Mouse (Mus musculus) liver, embryonic 11.5 days (tissue): ENCODE results near the gene Homez. TPM values are rescaled to one million over a fixed set of nuclear protein-coding genes. Genes with fewer than 3 reads are reported as not detected.

Experiments used
- polyA plus RNA-seq: library from polyadenylated mRNA; unstranded; fragments of >200 nt; fragmentation: Nextera tagmentation; extraction: Ambion mirVana; gene quantifications from 2 replicates; pipeline ENCODE4 v1.2.1, GENCODE M21; 2014

Homez gene
- polyA plus RNA-seq, 1 experiment from 2014 or later, result 5.5 TPM

Other genes starting within 250 kb of the Homez start
- not detected in 2 replicates for gene Psmb11, start 249.5 kb downstream of the Homez start, polyA plus RNA-seq
- not detected in 2 replicates for gene Gm17606, start 230.0 kb downstream of the Homez start, polyA plus RNA-seq
- 1.7 and 1.9 TPM in 2 replicates for gene Cdh24, start 229.6 kb downstream of the Homez start, polyA plus RNA-seq
- gene 1700123O20Rik, start 184.7 kb downstream of the Homez start, polyA plus RNA-seq, result 76.1 and 81.1 TPM in 2 replicates
- 98.8 and 109 TPM in 2 replicates for gene Acin1, start 184.0 kb downstream of the Homez start, polyA plus RNA-seq
- gene Gm29776, start 172.1 kb downstream of the Homez start, polyA plus RNA-seq, result 0.07 TPM in 1 of 2 replicates, not detected in the other
- 2.0 and 3.1 TPM in 2 replicates for gene Cebpe, start 158.8 kb downstream of the Homez start, polyA plus RNA-seq
- 6.8 and 7.1 TPM in 2 replicates for gene Slc7a8, start 89.0 kb downstream of the Homez start, polyA plus RNA-seq
- not detected in 2 replicates for gene Rnf212b, start 56.8 kb downstream of the Homez start, polyA plus RNA-seq
- gene Ppp1r3e, start 6.6 kb upstream of the Homez start, polyA plus RNA-seq, result 1.1 and 2.1 TPM in 2 replicates
- 2.0 and 2.1 TPM in 2 replicates for gene Bcl2l2, start 12.4 kb upstream of the Homez start, polyA plus RNA-seq
- gene Gm20521, start 12.5 kb upstream of the Homez start, polyA plus RNA-seq, result 0.27 TPM in 1 of 2 replicates, not detected in the other
- 117 and 132 TPM in 2 replicates for gene Pabpn1, start 21.5 kb upstream of the Homez start, polyA plus RNA-seq
- gene Slc22a17, start 42.2 kb upstream of the Homez start, polyA plus RNA-seq, result 10.5 and 14.0 TPM in 2 replicates
- gene Efs, start 55.2 kb upstream of the Homez start, polyA plus RNA-seq, result 5.5 and 6.7 TPM in 2 replicates
- gene Il25, start 61.7 kb upstream of the Homez start, polyA plus RNA-seq, result not detected in 2 replicates
- 0.21 TPM in 1 of 2 replicates, not detected in the other for gene Cmtm5, start 65.3 kb upstream of the Homez start, polyA plus RNA-seq
- 14.5 and 43.0 TPM in 2 replicates for gene Myh6, start 96.0 kb upstream of the Homez start, polyA plus RNA-seq
- gene Gm17428, start 106.0 kb upstream of the Homez start, polyA plus RNA-seq, result not detected in 2 replicates
- 2.7 and 9.7 TPM in 2 replicates for gene Myh7, start 123.7 kb upstream of the Homez start, polyA plus RNA-seq
- gene Ngdn, start 144.5 kb upstream of the Homez start, polyA plus RNA-seq, result 87.0 and 95.6 TPM in 2 replicates
- 2.1 and 2.8 TPM in 2 replicates for gene Zfhx2, start 221.4 kb upstream of the Homez start, polyA plus RNA-seq
- 10.5 and 12.6 TPM in 2 replicates for gene Thtpa, start 223.8 kb upstream of the Homez start, polyA plus RNA-seq
- gene Ap1g2, start 235.6 kb upstream of the Homez start, polyA plus RNA-seq, result 45.1 and 52.9 TPM in 2 replicates
- gene Jph4, start 246.0 kb upstream of the Homez start, polyA plus RNA-seq, result 0.44 and 0.60 TPM in 2 replicates